Mouse (Mus musculus) Patski (cell line): ENCODE measurements around the gene Lcor. TPM values are rescaled to one million over a fixed set of nuclear protein-coding genes. Genes with fewer than 3 reads are reported as not detected.

Experiments used
- ATAC-seq: fragments of 100-300 bp; one replicate; pipeline ENCODE4 v1.8.0; 2021
- CTCF ChIA-PET: fragments of 350-600 bp; sonication (Branson Sonifier 250); formaldehyde crosslinking; loops from one replicate; lab custom pipeline; 2022; ENCODE audit warnings: inconsistent platforms; lab: Charles Lee
- POLR2A ChIA-PET: fragments of 350-600 bp; sonication (Branson Sonifier 250); formaldehyde crosslinking; loops from one replicate; lab custom pipeline; 2022; ENCODE audit warnings: antibody characterized with exemption, inconsistent platforms; lab: Charles Lee
- DNase-seq: peaks from one replicate; pipeline ENCODE4 v3.0.0-alpha.2; 2011; ENCODE audit warnings: low read depth, low spot score
- H3K27me3 ChIP-seq: fragments of 371-371 bp; one replicate; pipeline ENCODE4 v1.5.1; 2021
- CTCF ChIP-seq: fragments of 100-300 bp; IDR thresholded peaks from one replicate; pipeline ENCODE4 v1.5.1; 2021
- in situ Hi-C: fragments of 300-500 bp; cut with MboI; formaldehyde crosslinking; loops from 3 replicates; pipeline ENCODE4 v1.11.1; 2018; ENCODE audit warnings: low pct_unique_long_range_greater_than_20kb, mixed read lengths
- polyA plus RNA-seq: library from polyadenylated mRNA; unstranded; gene quantifications from one replicate; pipeline ENCODE4 v1.2.3, GENCODE M21; 2021

The Lcor gene
- polyA plus RNA-seq, 1 experiment from 2014 or later, result 6.2 TPM

DNA sequence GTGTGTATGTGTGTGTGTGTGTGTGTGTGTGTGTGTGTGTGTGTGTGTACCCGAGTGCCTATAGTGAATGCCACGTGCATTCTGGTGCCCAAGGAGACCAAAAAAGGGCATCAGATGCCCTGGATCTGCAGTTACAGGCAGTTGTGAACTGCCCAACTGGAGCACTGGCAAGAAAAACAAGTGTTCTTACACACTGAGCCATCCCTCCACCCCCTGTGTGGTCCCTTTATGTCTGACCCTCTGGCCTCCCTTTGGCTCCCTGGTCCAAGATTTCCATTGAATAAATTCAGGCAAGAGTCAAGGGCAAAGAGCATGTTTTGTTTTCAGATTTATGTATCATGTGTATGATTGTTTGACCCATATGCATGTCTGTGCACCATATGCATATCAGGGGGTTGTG is 35.3 kb upstream of the Lcor start:
- no peak for TF ChIP-seq CTCF
- in situ Hi-C loops, result no loop called here
- ATAC-seq (no peak), DNase-seq (no peak)
- ChIA-PET CTCF (no interaction called here), POLR2A (interaction anchor here (0.6 kb wide), 1 partner anchor 34 kb away, joined by 3 read pairs; no protein-coding TSS in a partner anchor)
- H3K27me3 ChIP-seq, result no peaks in the 10 kb centered on the region

DNA sequence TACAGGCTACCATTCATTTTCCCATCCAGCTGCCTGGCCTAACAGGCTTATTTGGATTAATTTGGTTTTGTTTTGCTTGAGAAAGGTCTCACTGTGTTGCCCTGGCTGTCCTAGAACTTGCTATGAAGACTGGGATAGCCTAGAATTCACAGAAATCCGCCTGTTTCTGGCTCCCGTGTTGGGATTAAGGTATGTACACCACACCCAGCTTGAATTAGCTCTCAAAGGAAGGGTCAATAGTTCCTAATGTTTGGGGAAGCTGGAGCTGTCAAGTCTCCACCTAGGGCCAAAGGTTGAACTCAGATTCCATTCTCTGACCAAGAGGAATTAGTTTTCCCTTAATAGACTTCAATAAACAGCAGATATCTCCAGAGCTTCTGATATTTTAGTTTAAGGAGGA is 34.7 kb upstream of the Lcor start:
- in situ Hi-C loops, result no loop called here
- POLR2A ChIA-PET, result no interaction called here
- ATAC-seq (no peak), DNase-seq (no peak)
- CTCF ChIA-PET, result no interaction called here
- no peak for TF ChIP-seq CTCF
- no peaks in the 10 kb centered on the region for H3K27me3 ChIP-seq

DNA sequence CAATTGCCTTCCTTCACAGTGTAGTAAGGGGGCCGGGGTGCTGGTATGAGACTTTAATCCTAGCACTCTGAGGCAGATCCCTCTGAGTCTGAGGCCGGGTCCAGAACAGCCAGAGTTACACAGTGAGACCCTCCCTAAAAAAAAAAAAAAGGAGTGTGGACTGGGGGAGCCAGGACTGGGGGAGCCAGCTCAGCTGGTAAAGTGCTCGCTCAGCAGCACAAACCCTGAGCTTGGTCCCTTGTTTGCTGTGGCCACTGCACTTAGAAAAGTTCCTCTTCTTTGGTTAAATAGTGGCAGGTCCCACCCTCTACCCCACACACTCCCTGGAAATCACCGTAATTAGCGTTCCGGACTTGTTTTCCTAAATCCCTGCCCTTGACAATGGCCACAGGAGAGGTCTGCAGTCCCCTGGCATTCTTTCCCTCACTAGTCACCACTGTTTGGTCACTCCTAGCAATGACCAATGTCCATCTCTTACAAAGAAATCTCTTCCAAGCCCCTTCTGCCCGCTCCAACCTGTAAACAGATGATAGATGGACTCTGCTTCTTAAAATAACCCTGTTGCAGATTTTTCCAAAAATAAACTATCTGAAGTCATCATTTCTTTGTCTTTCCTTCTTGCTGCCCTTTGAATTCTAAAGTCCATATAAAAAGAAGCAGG is 32.9 kb upstream of the Lcor start:
- DNase-seq (peak; percentile 13), ATAC-seq (peak; percentile 51)
- POLR2A ChIA-PET, result no interaction called here
- H3K27me3 ChIP-seq, result no peaks in the 10 kb centered on the region
- CTCF ChIA-PET, result interaction anchor here (1.2 kb wide), 1 partner anchor 132 kb away, joined by 3 read pairs; no protein-coding TSS in a partner anchor
- TF ChIP-seq CTCF, result no peak
- in situ Hi-C loops, result no loop called here

DNA sequence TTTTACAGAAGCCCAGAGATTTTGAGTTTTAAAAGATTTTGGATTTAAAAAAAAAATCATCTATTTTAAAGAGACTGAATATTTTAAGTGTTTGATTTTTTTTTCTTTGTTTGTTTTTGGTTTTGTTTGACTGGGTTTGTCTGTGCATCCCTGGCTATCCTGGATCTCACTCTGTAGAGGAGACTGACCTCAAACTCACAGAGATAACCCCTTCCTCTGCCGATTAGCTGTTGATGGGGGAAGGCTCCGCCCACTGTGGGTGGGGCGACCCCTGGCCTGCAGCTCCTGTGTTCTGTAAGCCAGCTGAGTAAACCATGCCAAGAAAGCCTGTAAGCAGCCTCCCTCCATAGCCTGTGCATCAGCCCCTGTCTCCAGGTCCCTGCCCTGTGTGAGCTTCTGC is 30.3 kb upstream of the Lcor start:
- CTCF ChIA-PET, result interaction anchor here (0.9 kb wide), 1 partner anchor 10 kb away, joined by 3 read pairs; no protein-coding TSS in a partner anchor
- in situ Hi-C loops, result no loop called here
- H3K27me3 ChIP-seq, result no peaks in the 10 kb centered on the region
- no peak for TF ChIP-seq CTCF
- no peak for ATAC-seq
- POLR2A ChIA-PET, result no interaction called here
- DNase-seq, result no peak

DNA sequence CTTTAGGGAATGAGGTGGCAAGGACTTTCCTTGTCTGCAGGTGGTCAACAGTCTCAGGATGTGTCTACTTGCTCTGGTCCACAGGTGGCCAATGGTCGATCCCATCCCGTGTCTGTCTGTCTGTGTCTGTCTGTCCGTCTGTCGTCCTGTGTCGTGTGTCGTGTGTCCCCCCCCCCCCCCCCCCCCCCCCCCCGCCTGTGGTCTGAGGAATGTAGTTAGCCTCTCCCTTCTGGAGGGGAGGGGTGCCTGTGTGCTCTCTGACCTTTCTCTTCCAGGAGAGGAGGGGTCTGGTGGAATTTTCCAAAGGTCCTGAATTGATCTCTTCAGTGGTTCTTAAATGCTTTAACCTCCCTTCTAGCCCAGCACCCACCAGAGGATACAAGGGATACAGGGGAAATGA is 27.8 kb upstream of the Lcor start:
- ChIA-PET CTCF (interaction anchor here (1.5 to 2.2 kb wide), 3 partner anchors 12 to 25 kb away, joined by 5 to 6 read pairs (median 6); no protein-coding TSS in a partner anchor), POLR2A (no interaction called here)
- DNase-seq (no peak), ATAC-seq (no peak)
- TF ChIP-seq CTCF, result no peak
- in situ Hi-C loops, result no loop called here
- H3K27me3 ChIP-seq, result no peaks in the 10 kb centered on the region

DNA sequence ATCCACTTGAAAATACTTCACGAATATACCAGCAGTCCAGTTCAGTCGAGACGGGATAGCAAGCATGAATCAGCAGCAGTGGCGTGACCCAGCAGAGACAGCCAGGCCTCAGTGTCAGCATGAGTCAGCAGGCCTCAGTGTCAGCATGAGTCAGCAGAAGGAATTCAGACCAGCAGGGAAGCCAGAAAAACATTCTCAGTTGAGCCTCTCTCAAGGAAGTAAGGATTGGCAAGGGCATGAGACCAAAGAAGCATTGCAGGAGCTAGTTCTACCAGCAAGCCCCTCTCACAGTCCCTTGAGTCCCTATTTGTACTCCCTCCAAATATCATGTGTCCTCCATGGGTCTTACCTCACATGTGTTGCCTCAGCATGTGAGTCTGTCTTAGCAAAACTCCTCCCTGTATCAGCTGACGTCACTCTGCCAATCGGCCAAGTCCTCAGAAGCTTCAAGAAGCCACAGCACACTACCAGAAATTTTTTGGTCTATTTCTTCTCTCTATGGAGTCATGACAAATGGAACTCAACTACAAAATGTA is 27.3 kb upstream of the Lcor start:
- ATAC-seq, result peak; percentile 89
- DNase-seq, result peak; percentile 80
- ChIA-PET CTCF (interaction anchor here (1.3 to 2.2 kb wide), 5 partner anchors 13 to 24 kb away, joined by 4 to 6 read pairs (median 5); no protein-coding TSS in a partner anchor), POLR2A (interaction anchor here (0.6 kb wide), 1 partner anchor 21 kb away, joined by 3 read pairs; no protein-coding TSS in a partner anchor)
- H3K27me3 ChIP-seq, result no peaks in the 10 kb centered on the region
- in situ Hi-C loops, result no loop called here
- no peak for TF ChIP-seq CTCF

DNA sequence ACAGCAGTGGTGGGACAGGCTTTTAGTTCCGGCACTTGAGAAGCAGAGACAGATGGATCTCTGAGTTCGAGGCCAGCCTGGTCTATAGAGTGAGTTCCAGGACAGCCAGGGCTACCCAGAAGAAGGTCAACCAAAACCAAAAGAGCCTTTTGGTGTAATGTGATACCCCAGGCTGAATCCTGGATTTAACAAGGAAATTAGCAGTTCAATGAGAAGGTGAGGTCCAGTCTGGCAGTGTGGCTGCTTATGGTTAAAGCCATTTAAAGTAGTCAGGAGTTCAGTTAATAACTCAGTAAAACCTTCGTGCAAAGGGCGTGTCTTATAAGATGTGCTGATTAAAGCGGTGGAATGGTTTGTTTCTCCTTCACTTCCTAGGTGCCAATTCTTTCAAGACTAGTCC is 25.3 kb upstream of the Lcor start:
- DNase-seq (no peak), ATAC-seq (no peak)
- no peak for TF ChIP-seq CTCF
- ChIA-PET POLR2A (no interaction called here), CTCF (interaction anchor here (1.3 kb wide), 1 partner anchor 140 kb away, joined by 4 read pairs; no protein-coding TSS in a partner anchor)
- in situ Hi-C loops, result no loop called here
- no peaks in the 10 kb centered on the region for H3K27me3 ChIP-seq

DNA sequence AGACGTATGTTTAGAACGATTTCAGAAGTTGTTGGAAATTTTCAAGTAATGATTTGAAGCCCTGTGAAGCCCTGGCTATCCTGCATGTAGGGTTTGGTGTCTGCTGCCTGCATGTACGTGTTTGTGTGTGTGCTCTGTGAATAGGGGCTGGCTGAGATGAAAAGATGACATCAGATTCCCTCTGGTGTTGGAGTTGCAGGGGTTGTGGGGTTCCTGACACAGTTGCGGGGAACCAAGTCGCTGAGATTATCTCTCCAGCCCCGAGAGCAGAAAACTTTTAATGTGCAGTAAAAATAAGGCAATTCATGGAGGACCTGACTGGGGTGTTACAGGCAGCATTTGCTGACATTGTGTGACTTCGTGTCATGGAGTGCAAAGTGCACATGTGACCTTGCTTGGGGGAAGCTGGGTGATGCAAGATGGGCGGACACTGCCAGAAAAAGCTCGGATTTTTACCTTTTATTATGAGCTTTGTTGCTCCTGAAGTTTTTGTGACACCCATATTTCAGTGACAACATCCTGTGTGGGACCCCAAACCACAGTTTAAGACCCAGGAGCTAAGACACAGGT is 20.2 kb upstream of the Lcor start:
- no peak for DNase-seq
- in situ Hi-C loops, result no loop called here
- POLR2A ChIA-PET, result interaction anchor here (1.2 kb wide), 1 partner anchor 12 kb away, joined by 3 read pairs; no protein-coding TSS in a partner anchor
- no peak for TF ChIP-seq CTCF
- ATAC-seq, result no peak
- CTCF ChIA-PET, result interaction anchor here (1.0 kb wide), 1 partner anchor 12 kb away, joined by 3 read pairs; no protein-coding TSS in a partner anchor
- no peaks in the 10 kb centered on the region for H3K27me3 ChIP-seq

DNA sequence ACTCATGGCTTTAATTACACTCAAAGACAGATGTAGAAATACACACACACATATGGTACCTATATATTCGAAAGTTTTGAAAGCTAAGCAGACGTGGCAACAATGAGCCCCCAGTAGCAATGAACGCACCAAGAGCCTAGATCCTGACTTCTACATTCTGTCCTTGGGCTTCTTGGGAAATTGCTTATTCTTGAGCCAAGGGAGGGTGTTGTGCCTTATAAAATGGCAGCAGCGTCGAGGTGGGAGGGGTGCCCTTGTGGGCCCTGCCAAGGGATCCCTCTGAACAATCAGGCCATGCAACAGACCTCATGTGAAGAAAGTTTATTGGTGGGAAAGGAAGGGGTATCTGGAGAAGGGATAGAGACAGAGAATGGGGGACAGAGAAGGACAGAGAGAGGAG is 18.6 kb upstream of the Lcor start:
- no peak for DNase-seq
- ATAC-seq, result no peak
- ChIA-PET POLR2A (no interaction called here), CTCF (interaction anchor here (0.9 to 1.7 kb wide), 3 partner anchors 9 to 21 kb away, joined by 3 read pairs; no protein-coding TSS in a partner anchor)
- H3K27me3 ChIP-seq, result no peaks in the 10 kb centered on the region
- in situ Hi-C loops, result no loop called here
- TF ChIP-seq CTCF, result no peak

DNA sequence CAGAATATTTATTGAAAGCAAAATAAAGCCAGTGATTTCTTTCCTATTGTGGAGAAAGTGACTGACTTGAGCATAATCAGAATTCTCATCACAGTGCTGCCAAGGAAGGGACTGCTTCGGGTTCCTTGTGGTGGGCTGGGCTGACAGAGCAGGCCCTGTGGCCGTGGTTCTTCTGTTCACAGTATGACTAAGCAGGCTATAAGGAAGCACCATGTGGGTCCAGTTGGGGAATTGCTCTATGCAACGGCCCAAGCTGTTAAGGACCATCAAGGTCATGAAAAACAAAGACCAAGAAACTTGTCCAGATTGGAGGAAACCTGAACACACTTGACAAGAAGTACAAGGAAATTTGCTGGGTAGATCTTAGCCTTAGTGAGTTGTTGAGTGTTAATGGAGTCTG is 16.0 kb upstream of the Lcor start:
- TF ChIP-seq CTCF, result no peak
- ChIA-PET POLR2A (interaction anchor here (0.6 to 1.9 kb wide), 2 partner anchors 10 to 157 kb away, joined by 3 to 6 read pairs; no protein-coding TSS in a partner anchor), CTCF (interaction anchor here (1.4 to 1.8 kb wide), 2 partner anchors 8 to 13 kb away, joined by 3 to 5 read pairs; no protein-coding TSS in a partner anchor)
- ATAC-seq, result no peak
- no peaks in the 10 kb centered on the region for H3K27me3 ChIP-seq
- in situ Hi-C loops, result no loop called here
- DNase-seq, result no peak
